Mouse (Mus musculus) activated CD4-positive, CD25-positive, alpha-beta regulatory T cell, adult 4 months (primary cell): ENCODE results near the gene Vcp. TPM values are rescaled to one million over a fixed set of nuclear protein-coding genes. Genes with fewer than 3 reads are reported as not detected.

ENCODE experiments used
- ATAC-seq: one replicate; pipeline ENCODE4 v1.8.0; 2017
- polyA plus RNA-seq, 2 experiments: library from polyadenylated mRNA; unstranded; fragments of 100-300 nt; shearing (Covaris generic); gene quantifications; one replicate each; pipeline ENCODE4 v1.2.1; 2017

Gene Vcp
- polyA plus RNA-seq, 2 experiments from 2014 or later, result 146 TPM

- ATAC-seq, result no peak
Observed at GRCm38 (mm10) chr4:42943341-42943740, 57.0 kb downstream of the Vcp start.

GRCm38 (mm10) chr4:42941396-42941795 lies 58.9 kb downstream of the Vcp start:
- ATAC-seq, result no peak

- ATAC-seq, result no peak
Observed at GRCm38 (mm10) chr4:42933630-42934029, 66.7 kb downstream of the Vcp start.

GRCm38 (mm10) chr4:42932229-42932969 lies 67.9 kb downstream of the Vcp start:
- ATAC-seq, result no peak

Other genes starting within 250 kb of the Vcp start
- gene Ccl19, start 243.9 kb downstream of the Vcp start, polyA plus RNA-seq, result not detected
- gene Ccl21a, start 226.5 kb downstream of the Vcp start, polyA plus RNA-seq, result not detected
- gene Fam205a1, start 146.6 kb downstream of the Vcp start, polyA plus RNA-seq, result not detected
- not detected for gene Gm12394, start 143.7 kb downstream of the Vcp start, polyA plus RNA-seq
- gene Fam205c, start 126.3 kb downstream of the Vcp start, polyA plus RNA-seq, result not detected
- gene Phf24, start 83.8 kb downstream of the Vcp start, polyA plus RNA-seq, result under 1 TPM in 1 of 2 experiments, not detected in 1; 0.14 TPM
- gene Dnajb5, start 50.7 kb downstream of the Vcp start, polyA plus RNA-seq, result 1 to 10 TPM; 6.0 to 7.2 TPM
- under 1 TPM in 1 of 2 experiments, not detected in 1; 0.25 TPM for gene 1700022I11Rik, start 30.9 kb downstream of the Vcp start, polyA plus RNA-seq
- 10 to 100 TPM; 16.5 to 27.4 TPM for gene Fancg, start 10.0 kb upstream of the Vcp start, polyA plus RNA-seq
- gene Pigo, start 25.3 kb upstream of the Vcp start, polyA plus RNA-seq, result 10 to 100 TPM; 14.1 to 14.6 TPM
- 100 to 1,000 TPM; 119 to 161 TPM for gene Stoml2, start 31.2 kb upstream of the Vcp start, polyA plus RNA-seq
- 1 to 10 TPM; 2.9 to 4.0 TPM for gene Fam214b, start 45.7 kb upstream of the Vcp start, polyA plus RNA-seq
- gene Unc13b, start 58.4 kb upstream of the Vcp start, polyA plus RNA-seq, result under 1 TPM in 1 of 2 experiments, not detected in 1; 0.08 TPM